Mouse (Mus musculus) liver (tissue): ENCODE results near the gene 4933407L21Rik.

Experiments used
- DNase-seq: peaks from one replicate; pipeline ENCODE4 v3.0.0-alpha.2; 2020; ENCODE audit warnings: mixed read lengths

4933407L21Rik gene

GRCm38 (mm10) chr1:85928057-85928687, at the start of gene 4933407L21Rik:
Gene 4933407L21Rik (plus strand): TSS chr1:85928483.
- no peak for DNase-seq

GRCm38 (mm10) chr1:85882003-85882402, 46.3 kb upstream of the 4933407L21Rik start:
- no peak for DNase-seq

GRCm38 (mm10) chr1:85887221-85887620, 41.1 kb upstream of the 4933407L21Rik start:
- DNase-seq = no peak

- peak; percentile 84 for DNase-seq
Measured at GRCm38 (mm10) chr1:85894231-85894747, 34.0 kb upstream of the 4933407L21Rik start, which contains the start of gene Itm2c. Gene Itm2c (plus strand): TSS chr1:85894281.

GRCm38 (mm10) chr1:85894748-85895360, 33.4 kb upstream of the 4933407L21Rik start:
- peak; percentile 42 for DNase-seq

- DNase-seq = peak; percentile 61
Measured at GRCm38 (mm10) chr1:85895391-85895837, 32.9 kb upstream of the 4933407L21Rik start.

- no peak for DNase-seq
Measured at GRCm38 (mm10) chr1:85896110-85896509, 32.2 kb upstream of the 4933407L21Rik start.

- DNase-seq = peak; percentile 16
Measured at GRCm38 (mm10) chr1:85896781-85897700, 31.2 kb upstream of the 4933407L21Rik start.

GRCm38 (mm10) chr1:85897901-85898760, 30.2 kb upstream of the 4933407L21Rik start:
- DNase-seq = no peak

GRCm38 (mm10) chr1:85898761-85899387, 29.4 kb upstream of the 4933407L21Rik start:
- no peak for DNase-seq

GRCm38 (mm10) chr1:85899388-85899761, 28.9 kb upstream of the 4933407L21Rik start:
- no peak for DNase-seq

- no peak for DNase-seq
Measured at GRCm38 (mm10) chr1:85900521-85901333, 27.6 kb upstream of the 4933407L21Rik start.

GRCm38 (mm10) chr1:85901516-85902107, 26.7 kb upstream of the 4933407L21Rik start:
- no peak for DNase-seq

GRCm38 (mm10) chr1:85902108-85902561, 26.1 kb upstream of the 4933407L21Rik start:
- no peak for DNase-seq

- no peak for DNase-seq
Measured at GRCm38 (mm10) chr1:85906892-85907291, 21.4 kb upstream of the 4933407L21Rik start.

- no peak for DNase-seq
Measured at GRCm38 (mm10) chr1:85908754-85909590, 19.3 kb upstream of the 4933407L21Rik start.

GRCm38 (mm10) chr1:85913078-85913755, 15.1 kb upstream of the 4933407L21Rik start:
- DNase-seq = no peak

GRCm38 (mm10) chr1:85915890-85916289, 12.4 kb upstream of the 4933407L21Rik start:
- DNase-seq = no peak
